Mouse (Mus musculus) limb, embryonic 11.5 days (tissue): ENCODE measurements around the gene Zfp36l2. TPM values are rescaled to one million over a fixed set of nuclear protein-coding genes. Genes with fewer than 3 reads are reported as not detected.

Source experiments
- ATAC-seq: fragments of 200-750 bp; cut with Nextera tagmentation; 2 replicates; pipeline ENCODE4 v1.8.0; 2017; ENCODE audit warnings: low read depth; ENCODE audit not compliant: insufficient number of reproducible peaks, low FRiP score, low TSS enrichment
- DNase-seq: peaks from one replicate; pipeline ENCODE4 v3.0.0-alpha.2; 2015; ENCODE audit warnings: low spot score
- H3K27ac ChIP-seq: fragments of 300-500 bp; sonication (generic); replicated peaks from 2 replicates; pipeline ENCODE4 v1.5.1; 2014; ENCODE audit warnings: low read depth, mild to moderate bottlenecking, low read length
- H3K27me3 ChIP-seq: fragments of 300-500 bp; sonication (generic); 2 replicates; pipeline ENCODE4 v1.6.1; 2014; ENCODE audit warnings: mild to moderate bottlenecking, low read length, mixed read lengths; ENCODE audit not compliant: control insufficient read depth, insufficient read depth
- H3K36me3 ChIP-seq: fragments of 300-500 bp; sonication (generic); 2 replicates; pipeline ENCODE4 v1.6.1; 2014; ENCODE audit warnings: mild to moderate bottlenecking, low read length, moderate library complexity, mixed read lengths; ENCODE audit not compliant: control insufficient read depth, insufficient read depth
- H3K4me1 ChIP-seq: fragments of 300-500 bp; sonication (generic); 2 replicates; pipeline ENCODE4 v1.6.1; 2014; ENCODE audit warnings: low read length, mixed read lengths; ENCODE audit not compliant: control insufficient read depth, insufficient read depth
- H3K4me2 ChIP-seq: fragments of 300-500 bp; sonication (generic); 2 replicates; pipeline ENCODE4 v1.6.1; 2014; ENCODE audit warnings: low read depth, mild to moderate bottlenecking, moderate library complexity; ENCODE audit not compliant: severe bottlenecking
- H3K4me3 ChIP-seq: fragments of 300-500 bp; sonication (generic); 2 replicates; pipeline ENCODE4 v1.5.1; 2014; ENCODE audit warnings: low read depth, low read length
- H3K9ac ChIP-seq: fragments of 300-500 bp; sonication (generic); 2 replicates; pipeline ENCODE4 v1.6.1; 2014; ENCODE audit warnings: mild to moderate bottlenecking, low read length
- H3K9me3 ChIP-seq: fragments of 300-500 bp; sonication (generic); 2 replicates; pipeline ENCODE4 v1.6.1; 2016; ENCODE audit warnings: low read length; ENCODE audit not compliant: control insufficient read depth
- WGBS: fragments of 180-500 bp; shearing (Covaris S2); extraction: QIAGEN DNeasy Blood & Tissue Kit; methylation state at CpG from one replicate; pipeline ENCODE4 v1.1.7; 2014; 5-methylcytosine and 5-hydroxymethylcytosine counted together
- polyA plus RNA-seq: library from polyadenylated mRNA; unstranded; fragments of >200 nt; fragmentation: Nextera tagmentation; extraction: Ambion mirVana; gene quantifications from 2 replicates; pipeline ENCODE4 v1.2.1, GENCODE M21; 2014

Zfp36l2 gene
- polyA plus RNA-seq, 1 experiment from 2014 or later: 27.2 TPM

DNA sequence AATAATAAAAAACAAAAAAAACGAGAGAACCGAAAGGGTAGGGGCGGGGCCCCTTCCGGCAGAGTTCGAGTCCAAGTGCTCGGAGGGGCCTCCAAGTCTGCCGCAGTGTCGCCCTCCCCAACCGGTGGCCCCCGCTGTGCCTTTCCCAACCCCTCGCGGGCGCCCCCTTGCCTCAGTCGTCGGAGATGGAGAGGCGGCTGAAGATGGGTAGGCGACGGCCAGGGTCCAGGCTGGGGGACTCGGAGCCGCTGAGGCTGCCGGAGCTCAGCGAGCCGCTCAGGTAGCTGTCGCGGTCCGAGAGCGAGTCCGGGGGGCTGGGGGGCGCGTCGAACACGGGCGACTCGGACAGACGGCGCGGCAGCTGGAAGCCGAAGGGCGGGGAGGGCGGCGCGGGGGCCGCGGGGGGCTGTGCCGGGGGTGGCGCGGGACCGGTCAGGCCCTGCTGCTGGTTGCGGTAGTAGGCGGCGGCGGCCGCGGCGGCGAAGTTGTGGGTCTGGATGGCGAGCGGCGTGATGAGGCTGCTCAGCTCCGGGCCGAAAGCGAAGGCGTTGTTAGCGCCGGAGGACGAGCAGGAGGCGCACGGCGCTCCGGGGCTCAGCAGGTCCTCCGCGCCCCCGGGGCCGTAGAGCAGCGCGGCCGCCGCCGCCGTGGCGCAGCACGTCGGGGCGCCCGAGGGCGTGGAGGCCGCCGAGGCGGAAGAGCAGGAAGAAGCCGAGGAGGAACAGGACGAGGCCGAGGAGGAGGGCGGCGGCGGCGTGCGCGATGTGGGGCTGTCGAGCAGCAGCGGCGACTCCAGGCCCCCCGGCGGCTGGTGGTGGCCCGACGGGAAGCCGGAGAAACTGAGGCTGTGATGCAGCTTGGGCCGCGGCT is 1.9 kb downstream of the Zfp36l2 start:
- DNase-seq (peak; percentile 81), ATAC-seq (no peak)
- H3K9ac ChIP-seq: peak overlapping the region; percentile 99
- H3K4me2 ChIP-seq: peak overlapping the region; percentile 66
- WGBS: under 1% methylated on average over 80 of the region's 108 CpGs
- no peaks in the 10 kb centered on the region for H3K9me3 ChIP-seq
- H3K36me3 ChIP-seq: peaks cover 16% of the 10 kb centered on the region
- H3K4me3 ChIP-seq: peak overlapping the region; percentile 99
- H3K27me3 ChIP-seq: no peaks in the 10 kb centered on the region
- H3K4me1 ChIP-seq: peaks cover 43% of the 10 kb centered on the region
- H3K27ac ChIP-seq: peak overlapping the region; percentile 96

DNA sequence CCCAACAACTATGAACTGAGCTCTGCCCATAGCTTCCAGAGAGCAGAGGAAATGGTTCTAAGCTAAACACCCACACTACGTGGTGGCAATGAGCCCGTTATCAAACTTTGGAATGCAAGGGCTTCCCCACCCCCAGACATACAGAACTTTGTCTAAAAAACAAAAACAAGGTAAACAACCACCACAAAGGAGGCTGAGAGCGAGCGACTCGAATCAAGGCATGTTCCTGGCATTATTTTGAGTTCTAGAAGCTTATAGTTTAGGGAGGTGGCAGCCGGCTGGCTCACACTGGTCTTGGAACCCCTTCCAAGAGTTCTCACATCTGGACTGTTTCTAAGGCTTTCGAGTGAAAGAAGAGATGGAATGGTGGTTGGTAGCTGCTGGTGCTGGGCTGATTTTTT is 2.7 kb downstream of the Zfp36l2 start:
- no peak for ATAC-seq
- Histone ChIP-seq H3K4me2 (peak overlapping the region; percentile 66), H3K36me3 (peaks cover 16% of the 10 kb centered on the region), H3K9ac (peak overlapping the region; percentile 99), H3K27me3 (no peaks in the 10 kb centered on the region), H3K27ac (peak overlapping the region; percentile 96), H3K4me1 (peaks cover 46% of the 10 kb centered on the region), H3K9me3 (no peaks in the 10 kb centered on the region), H3K4me3 (peak overlapping the region; percentile 99)
- under 1% methylated on average over 7 of the region's 7 CpGs for WGBS
- peak; percentile 61 for DNase-seq

DNA sequence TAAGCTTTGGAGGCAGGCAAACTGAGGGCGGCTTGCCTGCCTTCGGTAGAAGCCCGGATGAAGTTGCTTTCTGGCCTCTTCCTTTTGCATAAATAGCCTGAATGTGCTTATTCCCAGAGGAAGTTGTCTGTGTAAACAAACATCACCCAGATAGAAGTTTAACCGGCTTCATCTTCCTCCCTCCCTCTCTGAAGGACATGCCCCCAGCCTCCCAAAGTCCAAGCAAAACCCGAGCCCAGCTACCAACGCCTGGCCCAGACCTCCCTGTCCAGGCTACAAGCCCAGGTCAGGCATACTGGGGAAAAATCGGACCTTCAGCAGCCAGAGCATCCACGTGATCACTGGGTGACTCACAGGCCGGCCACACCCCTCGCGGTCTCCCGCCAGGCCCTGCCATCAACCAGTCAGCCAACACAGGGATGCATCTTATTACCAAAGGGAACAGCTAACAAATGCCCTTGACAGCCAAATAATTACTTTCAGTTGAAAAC is 4.4 kb downstream of the Zfp36l2 start:
- DNase-seq (peak; percentile 87), ATAC-seq (peak; percentile 10; the same call in 1 of the 2 replicates)
- Histone ChIP-seq H3K4me3 (peak overlapping the region; percentile 25), H3K4me2 (peak overlapping the region; percentile 45), H3K36me3 (peaks cover 16% of the 10 kb centered on the region), H3K27me3 (no peaks in the 10 kb centered on the region), H3K4me1 (peaks cover 38% of the 10 kb centered on the region), H3K9ac (peak overlapping the region; percentile 32), H3K27ac (peak overlapping the region; percentile 72), H3K9me3 (no peaks in the 10 kb centered on the region)
- 1% methylated on average over 12 of the region's 12 CpGs for WGBS

DNA sequence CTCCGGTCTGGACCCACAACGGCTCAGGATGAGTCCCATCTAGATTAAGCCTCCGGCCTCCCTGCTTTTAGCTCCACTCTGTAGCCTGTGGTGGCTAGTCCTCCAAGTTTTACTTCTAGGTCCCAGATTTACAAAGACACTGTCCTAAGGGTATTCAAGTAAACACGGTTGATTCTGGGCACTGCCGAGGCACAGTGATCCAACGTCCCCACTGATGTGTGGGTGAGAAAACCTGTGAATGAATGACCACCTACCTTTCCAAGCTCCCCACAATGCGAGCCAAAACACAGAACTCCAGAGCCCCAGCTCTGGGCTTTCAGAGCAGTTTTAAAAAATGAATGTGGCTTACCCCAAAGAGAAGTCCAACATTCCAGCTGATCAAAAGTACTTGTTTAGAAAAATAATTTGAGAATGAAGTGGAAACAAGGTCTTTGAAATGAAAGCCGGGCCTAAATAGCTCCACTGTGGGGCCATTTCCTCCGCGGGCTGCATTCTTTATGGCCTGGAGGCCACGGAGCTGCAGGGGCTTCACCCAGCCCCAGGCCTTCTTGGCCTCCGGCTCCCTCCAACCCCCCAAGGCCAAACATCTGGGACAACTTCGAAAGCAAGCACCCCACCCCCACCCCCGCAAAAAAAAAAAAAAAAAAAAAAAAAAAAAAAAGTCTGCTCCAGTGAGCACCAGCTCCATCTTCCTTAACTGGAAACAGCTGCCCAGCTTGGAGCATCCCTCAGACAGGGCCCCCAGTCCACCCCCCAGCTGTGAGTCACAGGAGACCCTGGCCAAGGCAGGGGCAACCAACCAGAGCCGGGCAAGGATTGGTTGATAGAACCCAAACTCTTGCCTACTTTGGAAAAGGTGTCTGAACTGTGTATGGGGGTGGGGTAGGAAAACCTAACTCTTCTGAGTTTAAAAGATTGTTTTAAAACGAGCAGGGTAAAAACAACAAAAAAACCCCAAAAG is 5.2 kb downstream of the Zfp36l2 start:
- ATAC-seq: peak; percentile 32
- peak; percentile 78 for DNase-seq
- Histone ChIP-seq H3K4me2 (peak overlapping the region; percentile 45), H3K4me1 (peaks cover 38% of the 10 kb centered on the region), H3K9me3 (no peaks in the 10 kb centered on the region), H3K27ac (peak overlapping the region; percentile 78), H3K36me3 (peaks cover 16% of the 10 kb centered on the region), H3K9ac (peak overlapping the region; percentile 32), H3K27me3 (no peaks in the 10 kb centered on the region), H3K4me3 (peak overlapping the region; percentile 25)
- WGBS: 14% methylated on average over 16 of the region's 16 CpGs

DNA sequence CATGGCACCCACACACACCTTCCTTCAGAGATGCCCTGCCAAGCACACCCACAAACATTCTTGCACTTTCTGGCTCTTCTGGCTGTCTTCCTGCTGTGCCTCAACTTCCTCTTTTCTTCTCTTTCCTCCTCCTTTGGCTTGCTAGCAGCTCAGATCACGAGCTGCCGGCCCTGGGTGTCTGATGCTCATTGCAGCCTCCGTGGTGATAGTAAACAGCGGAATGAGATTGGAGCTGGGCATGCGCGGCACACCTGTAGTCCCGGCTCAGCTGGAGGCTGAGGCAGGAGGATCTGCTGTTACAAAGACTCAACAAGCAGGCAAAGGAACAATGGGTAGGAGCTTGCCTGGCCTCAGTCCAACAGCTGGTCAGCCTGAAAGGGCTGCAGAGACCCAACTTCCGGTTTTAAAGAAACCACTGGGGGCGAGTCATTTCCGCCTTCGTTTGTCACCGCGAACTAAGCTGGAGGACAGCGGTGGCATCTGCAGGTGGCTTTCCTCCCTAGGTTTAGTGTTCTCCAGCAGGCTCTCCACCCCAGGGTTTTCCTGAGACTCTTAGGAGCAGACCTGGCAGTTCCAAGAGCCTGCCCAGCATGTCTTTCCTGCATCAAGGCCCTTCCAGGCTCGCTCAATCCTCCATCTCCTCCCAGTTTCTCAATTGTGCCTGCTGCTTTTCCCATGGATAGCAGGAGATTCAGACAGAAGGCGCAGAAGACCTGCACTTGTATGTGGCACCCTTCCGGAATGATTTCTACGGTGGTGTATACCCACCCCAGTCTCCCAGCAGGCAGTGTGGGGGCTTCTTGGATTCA is 6.0 kb downstream of the Zfp36l2 start:
- Histone ChIP-seq H3K9me3 (no peaks in the 10 kb centered on the region), H3K27ac (peak overlapping the region; percentile 78), H3K4me1 (peaks cover 38% of the 10 kb centered on the region), H3K4me3 (no peak overlapping the region), H3K27me3 (no peaks in the 10 kb centered on the region), H3K4me2 (peak overlapping the region; percentile 16; the same call in 1 of the 2 replicates), H3K36me3 (peaks cover 16% of the 10 kb centered on the region), H3K9ac (0 out of 2 replicates have a peak overlapping the region, but pooled peaks have one; percentile 17)
- WGBS: 59% methylated on average over 18 of the region's 18 CpGs
- ATAC-seq (no peak), DNase-seq (peak; percentile 55)

DNA sequence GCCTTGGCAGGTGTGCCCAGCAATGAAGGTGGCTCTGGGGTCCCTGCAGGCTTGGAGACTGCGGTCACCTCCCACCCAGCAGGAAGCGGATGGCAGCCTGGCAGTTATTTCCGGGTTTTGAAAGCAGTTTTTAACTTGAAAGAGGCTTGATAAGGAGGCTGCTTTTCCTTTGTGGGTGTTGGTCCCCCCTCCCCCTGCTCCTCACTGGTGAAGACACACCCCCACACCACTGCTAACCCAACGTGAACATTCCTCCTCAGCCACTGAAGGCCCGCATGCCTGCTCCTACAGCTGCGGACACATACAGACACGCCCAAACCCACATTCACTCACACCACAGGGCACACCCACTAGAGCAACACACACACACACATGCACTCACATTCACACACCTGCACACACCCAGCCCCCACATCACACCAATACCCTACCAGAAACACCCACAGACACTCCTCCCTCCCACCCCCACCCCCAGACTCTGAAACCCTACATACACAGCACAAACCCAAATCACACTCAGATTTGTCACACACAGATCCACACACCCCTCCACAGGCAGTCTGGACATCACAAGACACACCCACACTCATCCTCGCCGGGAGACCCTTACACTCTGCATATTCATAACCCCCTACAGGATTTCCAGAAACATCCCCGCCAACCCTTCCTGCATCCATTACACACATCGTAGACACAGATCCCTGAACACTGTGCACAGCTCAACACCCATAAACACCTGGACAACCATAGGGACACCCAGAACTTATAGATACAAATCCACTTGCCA is 6.8 kb downstream of the Zfp36l2 start:
- Histone ChIP-seq H3K9ac (0 out of 2 replicates have a peak overlapping the region, but pooled peaks have one; percentile 17), H3K36me3 (peaks cover 8% of the 10 kb centered on the region), H3K4me2 (no peak overlapping the region), H3K4me1 (peaks cover 38% of the 10 kb centered on the region), H3K27me3 (no peaks in the 10 kb centered on the region), H3K4me3 (no peak overlapping the region), H3K27ac (peak overlapping the region; percentile 78), H3K9me3 (no peaks in the 10 kb centered on the region)
- peak; percentile 34; the same call in 1 of the 2 replicates for ATAC-seq
- peak; percentile 42 for DNase-seq
- 36% methylated on average over 11 of the region's 11 CpGs for WGBS

DNA sequence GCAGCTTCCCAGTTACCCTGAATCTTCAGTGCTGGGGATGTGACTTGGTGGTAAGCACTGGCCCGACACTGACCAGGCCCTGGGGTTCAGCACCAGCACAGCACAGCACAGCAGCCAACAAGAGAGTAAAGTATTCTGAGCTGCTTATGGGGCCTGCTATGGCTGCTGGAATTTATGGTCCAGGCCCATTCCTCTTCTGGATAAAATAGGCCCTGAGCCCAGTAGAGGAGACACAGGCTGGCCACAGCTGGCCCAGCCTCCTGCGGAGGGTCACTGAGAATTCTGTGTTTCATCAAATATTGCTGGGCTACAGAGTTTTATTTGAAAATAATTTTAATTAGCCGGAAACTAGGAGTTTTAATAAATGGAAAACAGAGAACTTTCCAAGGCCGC is 7.8 kb downstream of the Zfp36l2 start:
- DNase-seq: no peak
- Histone ChIP-seq H3K4me3 (no peak overlapping the region), H3K9ac (no peak overlapping the region), H3K27ac (peak overlapping the region; percentile 69), H3K27me3 (no peaks in the 10 kb centered on the region), H3K4me2 (no peak overlapping the region), H3K36me3 (0 out of 2 replicates have a peak, but pooled peaks cover under 1% of the 10 kb centered on the region), H3K9me3 (peaks cover 5% of the 10 kb centered on the region; the same call in 1 of the 2 replicates), H3K4me1 (peaks cover 38% of the 10 kb centered on the region)
- WGBS: 61% methylated on average over 4 of the region's 4 CpGs
- no peak for ATAC-seq
